Mouse (Mus musculus) brown adipose tissue, adult 24 weeks (tissue): ENCODE results near the gene Lamb3. TPM values are rescaled to one million over a fixed set of nuclear protein-coding genes. Genes with fewer than 3 reads are reported as not detected.

Source experiments
- H3K27ac ChIP-seq: fragments of 200-500 bp; replicated peaks from 2 replicates; pipeline ENCODE4 v1.5.1; 2012; ENCODE audit warnings: low read depth, mild to moderate bottlenecking, low read length
- H3K4me1 ChIP-seq: fragments of 200-500 bp; 2 replicates; pipeline ENCODE4 v1.6.1; 2012; ENCODE audit warnings: low read length, mixed read lengths; ENCODE audit not compliant: control insufficient read depth, insufficient read depth, insufficient read length
- H3K4me3 ChIP-seq: fragments of 200-500 bp; 2 replicates; pipeline ENCODE4 v1.5.1; 2012; ENCODE audit warnings: low read depth, mild to moderate bottlenecking, low read length, moderate library complexity; ENCODE audit not compliant: insufficient read depth
- polyA plus RNA-seq: library from polyadenylated mRNA; stranded (reverse); fragments of >200 nt; gene quantifications from 2 replicates; pipeline ENCODE4 v1.2.4, GENCODE M21; 2012; ENCODE audit not compliant: missing spikeins, insufficient read depth, insufficient read length

Gene Lamb3
- polyA plus RNA-seq, 1 experiment = 6.8 TPM

- Histone ChIP-seq H3K4me1 (peaks cover 6% of the 10 kb centered on the region), H3K4me3 (no peak overlapping the region)
Observed at GRCm38 (mm10) chr1:193194416-193195140, 12.9 kb upstream of the Lamb3 start.

GRCm38 (mm10) chr1:193195169-193195810 is 12.2 kb upstream of the Lamb3 start:
- Histone ChIP-seq H3K27ac (no peak overlapping the region), H3K4me3 (no peak overlapping the region), H3K4me1 (no peaks in the 10 kb centered on the region)

More at GRCm38 (mm10) chr1:193194416-193195140, 12.9 kb upstream of the Lamb3 start:
- H3K27ac ChIP-seq = no peak overlapping the region

GRCm38 (mm10) chr1:193197494-193198205 is 9.8 kb upstream of the Lamb3 start:
- H3K4me3 ChIP-seq = no peak overlapping the region
- H3K27ac ChIP-seq = no peak overlapping the region
- no peaks in the 10 kb centered on the region for H3K4me1 ChIP-seq

GRCm38 (mm10) chr1:193198312-193198711 is 9.2 kb upstream of the Lamb3 start:
- no peak overlapping the region for H3K4me3 ChIP-seq
- no peak overlapping the region for H3K27ac ChIP-seq
- no peaks in the 10 kb centered on the region for H3K4me1 ChIP-seq

- H3K4me1 ChIP-seq = no peaks in the 10 kb centered on the region
- 0 out of 2 replicates have a peak overlapping the region, but pooled peaks have one; percentile 35 for H3K27ac ChIP-seq
- H3K4me3 ChIP-seq = peak overlapping the region; percentile 22; the same call in 1 of the 2 replicates
Observed at GRCm38 (mm10) chr1:193200640-193201382, 6.7 kb upstream of the Lamb3 start.

- H3K4me1 ChIP-seq = no peaks in the 10 kb centered on the region
- H3K27ac ChIP-seq = 0 out of 2 replicates have a peak within 1 kb of the TSS, but pooled peaks have one; percentile 35
- peak within 1 kb of the TSS; percentile 22; the same call in 1 of the 2 replicates for H3K4me3 ChIP-seq
Observed at GRCm38 (mm10) chr1:193201383-193201778, 6.1 kb upstream of the Lamb3 start, which contains the start of gene Traf3ip3. Traf3ip3 (minus strand) TSS chr1:193201703.

GRCm38 (mm10) chr1:193203821-193204220 is 3.7 kb upstream of the Lamb3 start:
- Histone ChIP-seq H3K4me1 (no peaks in the 10 kb centered on the region), H3K27ac (no peak overlapping the region), H3K4me3 (no peak overlapping the region)

GRCm38 (mm10) chr1:193205431-193205830 is 2.1 kb upstream of the Lamb3 start:
- Histone ChIP-seq H3K4me3 (no peak overlapping the region), H3K27ac (no peak overlapping the region), H3K4me1 (no peaks in the 10 kb centered on the region)

GRCm38 (mm10) chr1:193208178-193208577 is 679 bp downstream of the Lamb3 start:
- Histone ChIP-seq H3K4me3 (no peak overlapping the region), H3K4me1 (no peaks in the 10 kb centered on the region), H3K27ac (no peak overlapping the region)

GRCm38 (mm10) chr1:193211371-193211770 is 3.9 kb downstream of the Lamb3 start:
- no peak overlapping the region for H3K27ac ChIP-seq
- no peak overlapping the region for H3K4me3 ChIP-seq
- no peaks in the 10 kb centered on the region; the same call in 1 of the 2 replicates for H3K4me1 ChIP-seq

- H3K4me3 ChIP-seq = no peak overlapping the region
- no peaks in the 10 kb centered on the region; the same call in 1 of the 2 replicates for H3K4me1 ChIP-seq
- no peak overlapping the region for H3K27ac ChIP-seq
Observed at GRCm38 (mm10) chr1:193214053-193214452, 6.6 kb downstream of the Lamb3 start.

GRCm38 (mm10) chr1:193216000-193216399 is 8.5 kb downstream of the Lamb3 start:
- no peak overlapping the region for H3K27ac ChIP-seq
- no peak overlapping the region for H3K4me3 ChIP-seq
- H3K4me1 ChIP-seq = no peaks in the 10 kb centered on the region; the same call in 1 of the 2 replicates

GRCm38 (mm10) chr1:193220408-193220807 is 12.9 kb downstream of the Lamb3 start:
- Histone ChIP-seq H3K27ac (no peak overlapping the region), H3K4me3 (no peak overlapping the region), H3K4me1 (no peaks in the 10 kb centered on the region)

- Histone ChIP-seq H3K27ac (no peak overlapping the region), H3K4me1 (peaks cover 8% of the 10 kb centered on the region), H3K4me3 (no peak overlapping the region)
Observed at GRCm38 (mm10) chr1:193225531-193225930, 18.0 kb downstream of the Lamb3 start.

- Histone ChIP-seq H3K27ac (no peak overlapping the region), H3K4me1 (peaks cover 8% of the 10 kb centered on the region), H3K4me3 (no peak overlapping the region)
Observed at GRCm38 (mm10) chr1:193226114-193226513, 18.6 kb downstream of the Lamb3 start.
